Mouse (Mus musculus): ENCODE data around the gene Ttc27.

DNA sequence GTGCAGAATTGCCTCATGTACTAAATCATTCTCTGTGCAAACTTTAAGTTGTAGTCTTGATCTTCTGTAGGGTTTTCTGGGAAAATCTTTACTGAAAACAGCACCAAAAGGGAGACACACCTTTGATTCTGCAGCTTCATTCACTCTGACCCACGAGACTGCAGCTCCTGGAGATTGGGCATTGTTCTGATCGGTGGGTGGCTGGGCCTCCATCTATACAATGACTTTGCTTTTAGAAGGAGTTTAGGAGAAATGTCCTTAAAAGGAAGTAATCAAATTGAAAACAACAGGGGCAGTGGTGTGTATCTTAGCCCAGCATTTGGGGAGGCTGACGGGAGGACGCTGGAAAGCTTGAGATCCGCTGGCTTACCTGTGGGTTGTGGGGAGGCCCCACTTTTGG, 56.0 kb downstream of the Ttc27 start:
- TF ChIP-seq TAL1 (IDR thresholded peaks at IDR 0.05; ENCODE audit: low read length) (no peak), GATA1 (IDR thresholded peaks at IDR 0.05; ENCODE audit: low read length) (no peak)
